In genomic region chr6:12385591-12385990, GRCm38 (mm10) we compare ENCODE assay signal across 23 mouse cellular contexts.
"Had no signal": no experiment of that assay in that cellular context is flagged by ENCODE, and none has a peak within 500 bp of the region (broad histone marks: within the 10 kb centered on the region; RNA-seq: fewer than 3 reads in every experiment).

No protein-coding gene starts in this region.

- H3K4me3 ChIP-seq: intestine, embryonic 15.5 days; kidney, embryonic 15.5 days; left cerebral cortex, adult 2 months; liver, embryonic 15.5 days; midbrain, embryonic 12.5 days; midbrain, embryonic 15.5 days; neural tube, embryonic 12.5 days; neural tube, embryonic 15.5 days had no signal

- H3K4me1 ChIP-seq: intestine, embryonic 15.5 days; kidney, embryonic 15.5 days; liver, embryonic 15.5 days; midbrain, embryonic 12.5 days; midbrain, embryonic 15.5 days; neural tube, embryonic 12.5 days had no signal

- ATAC-seq: intestine, embryonic 15.5 days; midbrain, embryonic 15.5 days had no signal

- H3K36me3 ChIP-seq: intestine, embryonic 15.5 days; kidney, embryonic 15.5 days; liver, embryonic 15.5 days; midbrain, embryonic 12.5 days; midbrain, embryonic 15.5 days; neural tube, embryonic 12.5 days; neural tube, embryonic 15.5 days had no signal

- H3K9ac ChIP-seq: intestine, embryonic 15.5 days; kidney, embryonic 15.5 days; liver, embryonic 15.5 days; midbrain, embryonic 12.5 days; midbrain, embryonic 15.5 days; neural tube, embryonic 12.5 days; neural tube, embryonic 15.5 days had no signal

- H3K4me2 ChIP-seq: intestine, embryonic 15.5 days; kidney, embryonic 15.5 days; liver, embryonic 11.5 days; liver, embryonic 15.5 days; midbrain, embryonic 12.5 days; midbrain, embryonic 15.5 days; neural tube, embryonic 12.5 days; neural tube, embryonic 15.5 days had no signal

- H3K27ac ChIP-seq: intestine, embryonic 15.5 days; kidney, embryonic 15.5 days; left cerebral cortex, adult 2 months; liver, embryonic 15.5 days; midbrain, embryonic 12.5 days; midbrain, embryonic 15.5 days; neural tube, embryonic 12.5 days; neural tube, embryonic 15.5 days; stomach, postnatal 0 days had no signal

- H3K27me3 ChIP-seq: intestine, embryonic 15.5 days; kidney, embryonic 15.5 days; liver, embryonic 15.5 days; midbrain, embryonic 12.5 days; midbrain, embryonic 15.5 days; neural tube, embryonic 12.5 days; neural tube, embryonic 15.5 days had no signal

- H3K9me3 ChIP-seq: intestine, embryonic 15.5 days; kidney, embryonic 15.5 days; liver, embryonic 15.5 days; midbrain, embryonic 12.5 days; midbrain, embryonic 15.5 days; neural tube, embryonic 12.5 days; neural tube, embryonic 15.5 days had no signal

- DNase-seq: kidney, adult 11 months; kidney, adult 8-10 months; kidney, postnatal 14 days; kidney, postnatal 4 days; layer of hippocampus, adult 9-11 months; layer of hippocampus, postnatal 36 days; lung, adult 18-20 months; lung, postnatal 10 days; lung, postnatal 4 days; right cerebral cortex, adult 18-20 months; right cerebral cortex, postnatal 14 days; right cerebral cortex, postnatal 4 days; thymus, postnatal 25 days had no signal
